Mouse (Mus musculus): ENCODE measurements at regions not wholly inside any gene's neighbourhood (a gene's known extent, or its start where the extent isn't known, plus 50 kb on each side); places are given as distances from the start of the nearest gene placed in this dataset.

DNA sequence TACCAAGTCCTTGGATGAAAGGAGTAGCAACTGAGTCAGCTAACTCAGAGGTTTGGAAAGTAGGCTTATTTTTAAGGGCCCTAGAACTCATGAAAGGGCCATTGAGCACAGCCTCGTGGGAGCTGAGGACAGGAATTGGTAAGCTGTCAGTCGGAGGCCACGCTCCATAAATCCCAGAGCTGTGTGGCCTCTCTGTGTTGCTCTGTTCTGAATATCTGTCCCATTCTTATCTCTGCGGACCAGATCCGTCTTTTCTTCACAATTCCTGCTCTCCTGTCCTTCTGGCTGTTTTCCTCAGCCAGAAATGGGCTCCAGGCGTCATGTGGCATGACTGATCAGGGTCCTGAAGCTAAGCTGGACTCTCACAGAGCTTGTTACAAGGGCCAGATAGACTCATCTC, 58.6 kb upstream of the Etv6 start:
- Histone ChIP-seq H3K9me3 (replicated peaks) (no peaks in the 10 kb centered on the region), H3K27ac (replicated peaks) (no peak overlapping the region), H3K9ac (no peak overlapping the region), H3K4me2 (no peak overlapping the region), H3K4me3 (replicated peaks) (no peak overlapping the region), H3K36me3 (replicated peaks) (no peaks in the 10 kb centered on the region), H3K27me3 (no peaks in the 10 kb centered on the region), H3K4me1 (replicated peaks) (no peaks in the 10 kb centered on the region)
- no peak for ATAC-seq (ENCODE audit: insufficient read depth)
- WGBS (ENCODE audit: insufficient replicate concordance), result 47% methylated on average over 6 of the region's 6 CpGs

- WGBS (ENCODE audit: insufficient replicate concordance), result 66% methylated on average over 10 of the region's 10 CpGs
- no peaks in the 10 kb centered on the region for H3K4me1 ChIP-seq (replicated peaks)
- H3K27me3 ChIP-seq, result no peaks in the 10 kb centered on the region
- no peak overlapping the region for H3K4me2 ChIP-seq
- H3K9ac ChIP-seq, result no peak overlapping the region
- H3K9me3 ChIP-seq (replicated peaks), result no peaks in the 10 kb centered on the region
- no peak for ATAC-seq (ENCODE audit: insufficient read depth)
- H3K27ac ChIP-seq (replicated peaks), result no peak overlapping the region
- no peak overlapping the region for H3K4me3 ChIP-seq (replicated peaks)
- H3K36me3 ChIP-seq (replicated peaks), result no peaks in the 10 kb centered on the region
Observed at GRCm38 (mm10) chr6:133983804-133984514, 51.5 kb upstream of the Etv6 start.

DNA sequence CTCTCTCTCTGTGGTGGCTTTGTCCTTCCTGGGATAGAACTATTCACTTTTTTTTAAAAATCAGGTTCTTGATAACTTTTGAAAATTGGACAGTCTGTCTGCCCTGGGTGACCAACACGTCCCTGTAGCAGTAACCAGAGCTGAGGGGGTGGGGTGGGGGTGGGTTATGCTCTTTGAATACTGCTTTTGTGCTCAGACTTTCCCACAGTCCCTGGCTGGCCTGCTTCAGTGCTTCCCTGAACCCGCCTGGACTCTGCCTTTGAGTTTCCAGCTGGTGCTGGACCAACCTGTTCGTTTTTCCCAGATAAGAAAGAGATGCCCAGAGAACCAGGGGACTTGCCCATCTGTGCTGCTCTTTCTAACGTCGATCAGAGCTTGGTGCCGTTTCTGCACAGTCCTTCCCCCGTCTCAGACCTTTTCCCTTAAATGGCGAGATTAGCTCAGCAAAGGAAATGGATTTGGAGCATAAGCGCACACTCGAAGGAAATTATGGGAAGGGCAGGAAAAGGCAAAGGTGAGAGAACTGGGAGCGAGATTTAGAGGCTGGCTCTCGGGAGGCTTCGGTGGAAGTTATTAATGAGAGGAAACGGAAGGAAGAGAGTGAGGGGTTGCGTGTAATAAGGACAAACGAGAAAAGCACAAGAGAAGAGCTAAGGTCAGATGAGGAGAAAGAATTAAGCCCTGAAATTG, 50.7 kb upstream of the Etv6 start:
- Histone ChIP-seq H3K27ac (replicated peaks) (no peak overlapping the region), H3K4me2 (peak overlapping the region; percentile 35), H3K27me3 (no peaks in the 10 kb centered on the region), H3K36me3 (replicated peaks) (no peaks in the 10 kb centered on the region), H3K9ac (no peak overlapping the region), H3K9me3 (replicated peaks) (no peaks in the 10 kb centered on the region), H3K4me1 (replicated peaks) (no peaks in the 10 kb centered on the region), H3K4me3 (replicated peaks) (no peak overlapping the region)
- 14% methylated on average over 16 of the region's 16 CpGs for WGBS (ENCODE audit: insufficient replicate concordance)
- ATAC-seq (ENCODE audit: insufficient read depth), result no peak

All from liver, embryonic 15.5 days (tissue).